Mouse (Mus musculus) ES-CJ7 (cell line): ENCODE measurements at regions not wholly inside any gene's neighbourhood (a gene's known extent, or its start where the extent isn't known, plus 50 kb on each side); places are given as distances from the start of the nearest gene placed in this dataset.
A peak's percentile ranks its signal among the peaks of the same experiment; 100 is the strongest.
"Not testable (repeated sequence)": the region's sequence is repeated elsewhere in the genome, so short reads cannot be mapped to it uniquely, and the experiment has no call there.

Experiments used
- DNase-seq: peaks from one replicate; pipeline ENCODE4 v3.0.0; 2011; ENCODE audit warnings: low read depth, low spot score

DNA sequence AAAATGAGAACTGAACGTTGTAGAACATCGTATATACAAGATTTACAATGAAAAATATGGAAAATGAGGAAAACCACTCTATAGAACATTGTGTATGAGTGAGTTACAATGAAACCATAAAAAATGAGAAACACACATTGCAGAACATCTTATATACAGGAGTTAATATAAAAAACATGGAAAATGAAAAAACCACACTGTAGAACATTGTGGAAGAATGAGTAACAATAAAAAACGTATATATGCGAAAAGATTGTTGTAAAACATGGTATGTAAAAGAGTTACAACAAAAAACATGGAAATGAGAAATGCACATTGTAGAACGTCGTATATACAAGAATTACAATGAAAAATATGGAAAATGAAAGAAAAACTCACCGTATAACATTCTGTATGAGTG, 301.2 kb downstream of the Gm3376 start:
- DNase-seq: peak; percentile 15

DNA sequence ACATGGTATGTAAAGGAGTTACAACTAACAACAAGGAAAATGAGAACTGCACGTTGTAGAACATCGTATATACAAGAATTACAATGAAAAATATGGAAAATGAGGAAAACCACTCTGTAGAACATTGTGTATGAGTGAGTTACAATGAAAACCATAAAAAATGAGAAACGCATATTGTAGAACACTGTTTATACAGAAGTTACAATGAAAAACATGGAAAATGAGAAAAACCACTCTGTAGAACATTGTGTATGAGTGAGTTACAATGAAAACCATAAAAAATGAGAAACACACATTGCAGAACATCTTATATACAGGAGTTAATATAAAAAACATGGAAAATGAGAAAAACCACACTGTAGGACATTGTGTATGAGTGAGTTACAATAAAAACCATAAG, 302.1 kb downstream of the Gm3376 start:
- not testable (repeated sequence) for DNase-seq
